Mouse (Mus musculus) heart, postnatal 0 days (tissue): ENCODE data around the gene Evc2.

Experiments used
- CTCF ChIP-seq: IDR thresholded peaks from 2 replicates; pipeline ENCODE4 v1.5.1; 2016; ENCODE audit warnings: antibody characterized with exemption, control low read depth, low read depth
- EP300 ChIP-seq: IDR thresholded peaks from 2 replicates; pipeline ENCODE4 v1.6.1; 2016; ENCODE audit warnings: antibody characterized with exemption, low read depth

- TF ChIP-seq CTCF (no peak), EP300 (no peak)
Observed at GRCm38 (mm10) chr5:37343962-37344361, 5.7 kb downstream of the Evc2 start.
